Mouse (Mus musculus): ENCODE data around the gene Dab2ip. TPM values are rescaled to one million over a fixed set of nuclear protein-coding genes. Genes with fewer than 3 reads are reported as not detected.

Dab2ip gene
- total RNA-seq, 2 experiments from 2014 or later = 42.8 to 46.3 TPM

GRCm38 (mm10) chr2:35692272-35692900 is 134.3 kb downstream of the Dab2ip start:
- no peak for DNase-seq
- intact Hi-C loops (cut with DNase I; ENCODE audit: low total_unique reads) = no loop called here

- DNase-seq = no peak
- intact Hi-C loops (cut with DNase I; ENCODE audit: low total_unique reads) = no loop called here
Measured at GRCm38 (mm10) chr2:35693037-35693436, 135.0 kb downstream of the Dab2ip start.

- intact Hi-C loops (cut with DNase I; ENCODE audit: low total_unique reads) = no loop called here
- DNase-seq = no peak
Measured at GRCm38 (mm10) chr2:35694111-35694510, 136.0 kb downstream of the Dab2ip start.

GRCm38 (mm10) chr2:35696193-35696541 is 138.1 kb downstream of the Dab2ip start:
- intact Hi-C loops (cut with DNase I; ENCODE audit: low total_unique reads) = no loop called here
- DNase-seq = no peak

GRCm38 (mm10) chr2:35696542-35697391 is 138.7 kb downstream of the Dab2ip start:
- peak; percentile 72 for DNase-seq
- intact Hi-C loops (cut with DNase I; ENCODE audit: low total_unique reads) = no loop called here

GRCm38 (mm10) chr2:35697768-35698167 is 139.7 kb downstream of the Dab2ip start:
- intact Hi-C loops (cut with DNase I; ENCODE audit: low total_unique reads) = no loop called here
- DNase-seq = no peak

- no peak for DNase-seq
- intact Hi-C loops (cut with DNase I; ENCODE audit: low total_unique reads) = no loop called here
Measured at GRCm38 (mm10) chr2:35700966-35701365, 142.9 kb downstream of the Dab2ip start.

- intact Hi-C loops (cut with DNase I; ENCODE audit: low total_unique reads) = no loop called here
- no peak for DNase-seq
Measured at GRCm38 (mm10) chr2:35702001-35702400, 143.9 kb downstream of the Dab2ip start.

- DNase-seq = no peak
- intact Hi-C loops (cut with DNase I; ENCODE audit: low total_unique reads) = no loop called here
Measured at GRCm38 (mm10) chr2:35702608-35703007, 144.5 kb downstream of the Dab2ip start.

GRCm38 (mm10) chr2:35703241-35703640 is 145.2 kb downstream of the Dab2ip start:
- intact Hi-C loops (cut with DNase I; ENCODE audit: low total_unique reads) = no loop called here
- DNase-seq = no peak

- no peak for DNase-seq
- intact Hi-C loops (cut with DNase I; ENCODE audit: low total_unique reads) = no loop called here
Measured at GRCm38 (mm10) chr2:35712611-35713010, 154.5 kb downstream of the Dab2ip start.

GRCm38 (mm10) chr2:35713460-35713859 is 155.4 kb downstream of the Dab2ip start:
- intact Hi-C loops (cut with DNase I; ENCODE audit: low total_unique reads) = no loop called here
- DNase-seq = no peak

- intact Hi-C loops (cut with DNase I; ENCODE audit: low total_unique reads) = no loop called here
- no peak for DNase-seq
Measured at GRCm38 (mm10) chr2:35714742-35715167, 156.7 kb downstream of the Dab2ip start.

GRCm38 (mm10) chr2:35715485-35715884 is 157.4 kb downstream of the Dab2ip start:
- intact Hi-C loops (cut with DNase I; ENCODE audit: low total_unique reads) = no loop called here
- DNase-seq = no peak

- DNase-seq = no peak
- intact Hi-C loops (cut with DNase I; ENCODE audit: low total_unique reads) = no loop called here
Measured at GRCm38 (mm10) chr2:35716175-35716574, 158.1 kb downstream of the Dab2ip start.

GRCm38 (mm10) chr2:35718003-35718500 is 160.0 kb downstream of the Dab2ip start:
- intact Hi-C loops (cut with DNase I; ENCODE audit: low total_unique reads) = no loop called here
- no peak for DNase-seq

- DNase-seq = no peak
- intact Hi-C loops (cut with DNase I; ENCODE audit: low total_unique reads) = no loop called here
Measured at GRCm38 (mm10) chr2:35718662-35719061, 160.6 kb downstream of the Dab2ip start.

- no peak for DNase-seq
- intact Hi-C loops (cut with DNase I; ENCODE audit: low total_unique reads) = loop anchor here (10.0 kb wide), 1 partner anchor 175 kb away; no protein-coding TSS in a partner anchor
Measured at GRCm38 (mm10) chr2:35719230-35720005, 161.4 kb downstream of the Dab2ip start.

GRCm38 (mm10) chr2:35720104-35720503 is 162.0 kb downstream of the Dab2ip start:
- peak; percentile 85 for DNase-seq
- intact Hi-C loops (cut with DNase I; ENCODE audit: low total_unique reads) = loop anchor here (10.0 kb wide), 1 partner anchor 175 kb away; no protein-coding TSS in a partner anchor

- DNase-seq = no peak
- intact Hi-C loops (cut with DNase I; ENCODE audit: low total_unique reads) = loop anchor here (10.0 kb wide), 1 partner anchor 176 kb away; no protein-coding TSS in a partner anchor
Measured at GRCm38 (mm10) chr2:35720550-35720949, 162.5 kb downstream of the Dab2ip start.

All from gastrocnemius, postnatal 14 days (tissue).